Mouse (Mus musculus) liver, embryonic 14.5 days (tissue): ENCODE measurements around the gene Kazn.

ENCODE experiments used
- CTCF ChIP-seq: IDR thresholded peaks from 2 replicates; pipeline ENCODE4 v1.5.1; 2016; ENCODE audit warnings: antibody characterized with exemption, low read depth, control low read depth
- EP300 ChIP-seq: IDR thresholded peaks from 2 replicates; pipeline ENCODE4 v1.6.1; 2016; ENCODE audit warnings: antibody characterized with exemption, low read depth

GRCm38 (mm10) chr4:142222385-142222784 is 16.8 kb downstream of the Kazn start:
- TF ChIP-seq CTCF = no peak
- TF ChIP-seq EP300 = no peak
